Mouse (Mus musculus) embryo, embryonic 11.5 days (tissue): ENCODE data around the gene Slc25a21.
"Not testable (repeated sequence)": the region's sequence is repeated elsewhere in the genome, so short reads cannot be mapped to it uniquely, and the experiment has no call there.

Experiments used
- DNase-seq: peaks from one replicate; pipeline ENCODE4 v3.0.0-alpha.2; 2012; ENCODE audit warnings: low read depth, low spot score

Gene Slc25a21

DNA sequence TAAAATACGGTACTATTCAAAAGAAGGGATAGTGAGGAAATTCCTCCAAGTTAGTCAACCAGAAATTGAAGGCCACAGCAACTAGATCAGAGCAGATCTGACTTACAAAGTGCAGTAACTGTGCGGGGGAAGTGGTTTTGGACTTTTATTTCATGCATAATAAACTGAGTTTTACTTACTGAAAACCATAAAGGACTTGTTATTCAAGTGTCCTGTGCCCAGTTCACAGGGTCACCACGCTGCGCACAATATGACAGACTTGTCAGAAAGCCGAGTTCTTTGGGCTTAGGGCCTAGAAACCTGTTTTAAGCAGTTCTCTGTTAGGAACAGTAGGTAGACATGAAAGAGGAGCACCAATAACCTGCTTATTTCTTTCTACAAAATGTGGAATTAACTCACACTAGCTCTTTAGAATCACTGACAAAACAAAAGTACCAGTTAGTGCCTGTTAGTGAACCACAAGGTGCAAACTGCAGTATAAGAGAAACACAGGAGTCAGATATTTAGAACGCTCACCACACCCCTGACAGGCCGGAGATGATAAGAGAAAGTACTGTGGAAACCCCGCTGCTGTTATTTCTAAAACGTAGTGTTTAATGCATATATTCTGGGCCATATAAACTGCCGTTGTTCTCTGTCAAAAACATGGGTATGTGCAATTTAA lies at the start of gene Slc25a21:
TSS of gene Slc25a21 (minus strand) at position 110 of the 664 bp plus-strand sequence.
- no peak for DNase-seq

DNA sequence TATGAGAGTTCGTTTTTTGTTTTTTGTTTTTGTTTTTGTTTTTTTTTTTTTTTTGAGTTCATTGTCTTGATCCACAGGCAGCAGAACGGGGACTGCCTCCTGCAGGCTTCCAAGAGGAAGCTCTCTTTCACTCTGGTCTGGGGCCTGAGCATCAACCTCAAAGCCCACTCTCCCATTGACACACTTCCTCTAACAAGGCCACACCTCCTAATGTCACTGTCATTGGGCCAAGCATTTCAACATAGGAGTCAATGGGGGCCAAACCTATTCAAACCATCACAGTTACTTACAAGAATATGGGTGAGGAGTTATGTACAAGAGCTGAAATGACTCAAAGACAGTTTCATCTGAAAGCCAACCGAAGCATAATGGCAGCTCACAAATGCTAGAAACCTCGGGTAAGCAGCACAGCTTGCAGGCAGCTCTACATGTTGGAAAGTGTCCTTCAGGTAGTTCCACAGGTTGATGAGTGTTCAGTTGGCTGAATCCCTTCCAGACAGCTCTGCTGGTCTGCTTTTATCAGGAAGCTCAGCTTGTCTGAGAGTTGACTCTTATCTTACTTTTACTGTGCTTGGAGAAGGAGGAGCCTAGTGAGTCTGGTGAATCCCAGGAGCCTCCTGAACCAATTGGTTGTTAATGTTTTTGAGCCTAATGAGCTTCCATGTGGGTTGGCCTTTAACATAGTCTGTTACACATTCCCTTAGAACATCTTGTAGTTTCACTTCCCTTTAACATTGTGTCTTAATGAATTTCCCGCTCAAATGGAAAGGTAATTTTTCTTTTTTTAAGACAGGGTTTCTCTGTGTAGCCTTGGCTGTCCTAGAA lies 46.6 kb upstream of the Slc25a21 start:
- no peak for DNase-seq

DNA sequence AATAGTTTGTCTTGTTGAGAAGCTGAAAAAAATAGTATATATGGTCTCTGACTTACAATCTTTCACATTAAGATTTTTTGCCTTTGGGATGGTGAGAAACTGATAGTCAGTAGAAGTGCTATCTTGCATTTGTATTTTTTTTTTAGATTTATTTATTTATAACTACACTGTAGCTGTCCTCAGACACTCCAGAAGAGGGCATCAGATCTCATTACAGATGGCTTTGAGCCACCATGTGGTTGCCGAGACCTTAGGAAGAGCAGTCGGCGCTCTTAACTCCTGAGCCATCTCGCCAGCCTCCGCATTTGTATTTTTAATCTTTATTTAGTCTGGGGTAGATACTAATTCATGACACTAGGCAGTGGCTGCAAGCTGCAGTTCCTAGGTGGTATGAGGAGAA lies 36.1 kb upstream of the Slc25a21 start:
- no peak for DNase-seq

DNA sequence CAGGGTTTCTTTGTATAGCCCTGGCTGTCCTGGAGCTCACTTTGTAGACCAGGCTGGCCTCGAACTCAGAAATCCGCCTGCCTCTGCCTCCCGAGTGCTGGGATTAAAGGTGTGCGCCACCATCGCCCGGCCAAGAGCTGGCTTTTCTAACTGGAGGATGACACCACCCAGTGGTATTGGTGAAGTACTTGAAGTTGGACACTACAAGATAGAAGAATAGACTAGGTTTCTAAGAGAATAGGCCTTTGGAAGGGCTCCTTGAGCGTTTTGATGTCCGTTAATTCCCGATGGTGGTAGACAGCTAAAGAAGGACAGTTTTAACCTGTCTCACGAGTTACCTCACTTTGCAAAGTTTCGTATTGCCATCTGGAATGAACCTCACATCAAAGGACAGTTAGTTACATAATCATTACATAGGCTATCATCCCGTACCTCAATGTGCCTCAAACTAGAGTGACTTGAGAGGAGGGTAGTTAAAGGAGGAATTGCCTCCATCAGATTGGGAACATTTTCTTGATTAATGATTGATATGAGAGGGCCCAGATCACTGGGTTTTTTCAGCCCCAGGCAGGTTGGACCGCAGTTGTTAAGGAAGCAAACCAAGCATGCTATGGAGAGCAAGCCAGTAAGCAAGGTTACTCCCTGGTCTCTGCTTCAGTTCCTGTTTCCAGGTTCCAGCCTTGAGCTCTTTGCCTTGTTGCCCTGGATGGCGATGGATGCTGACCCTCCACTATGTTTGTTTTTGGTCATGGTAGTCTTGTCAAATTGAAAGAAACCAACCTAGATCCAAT lies 34.0 kb upstream of the Slc25a21 start:
- no peak for DNase-seq

DNA sequence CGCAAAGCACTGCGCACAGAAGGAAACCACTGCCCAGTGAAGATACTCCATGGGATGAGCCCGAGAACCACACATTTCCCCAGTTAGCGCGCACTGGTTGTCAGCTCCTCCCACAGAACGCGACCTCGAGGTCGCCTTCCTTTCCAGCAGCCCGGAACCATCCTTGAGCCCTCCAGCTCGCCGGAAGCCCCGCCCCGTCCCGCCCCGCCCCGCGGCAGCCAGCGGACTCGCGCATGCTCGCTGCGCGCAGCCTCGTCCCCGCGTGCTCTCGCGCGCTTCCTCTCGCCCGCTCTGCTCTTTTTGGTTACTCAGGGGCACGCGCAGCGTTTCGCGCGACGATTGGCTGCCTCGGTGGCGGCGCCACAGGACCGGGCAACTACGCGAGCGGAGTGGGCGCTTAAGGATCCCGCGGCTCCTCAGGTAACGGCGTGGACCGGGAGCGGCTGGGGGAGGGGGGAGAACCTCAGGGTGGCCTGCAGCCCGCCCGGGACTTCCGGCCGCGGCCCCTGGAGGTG lies 33.0 kb upstream of the Slc25a21 start, which contains the start of the genes Prps1l3 and Mipol1:
TSS of gene Prps1l3 (plus strand) at position 221 of the 515 bp plus-strand sequence.
TSS of gene Mipol1 (plus strand) at position 236 of the 515 bp plus-strand sequence.
- DNase-seq = peak; percentile 93

DNA sequence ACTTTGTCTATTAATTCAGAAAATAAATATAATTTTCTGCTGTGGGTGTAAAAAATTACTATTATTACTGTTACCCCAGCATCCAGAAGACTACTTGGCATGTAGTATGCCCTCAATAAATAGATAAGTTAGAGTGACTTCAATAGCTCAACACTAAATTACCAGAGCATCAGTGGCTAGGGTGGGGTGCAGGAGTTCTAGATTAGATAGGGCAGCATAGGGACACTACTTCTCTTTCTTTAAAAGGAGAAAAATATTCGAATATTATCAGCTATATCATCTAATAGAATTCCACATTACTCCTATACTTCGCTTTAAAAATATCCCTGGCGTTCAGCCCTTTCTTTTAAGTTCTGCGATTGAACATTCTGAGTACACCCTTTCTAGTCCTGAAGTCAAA lies 32.4 kb upstream of the Slc25a21 start:
- DNase-seq = no peak

DNA sequence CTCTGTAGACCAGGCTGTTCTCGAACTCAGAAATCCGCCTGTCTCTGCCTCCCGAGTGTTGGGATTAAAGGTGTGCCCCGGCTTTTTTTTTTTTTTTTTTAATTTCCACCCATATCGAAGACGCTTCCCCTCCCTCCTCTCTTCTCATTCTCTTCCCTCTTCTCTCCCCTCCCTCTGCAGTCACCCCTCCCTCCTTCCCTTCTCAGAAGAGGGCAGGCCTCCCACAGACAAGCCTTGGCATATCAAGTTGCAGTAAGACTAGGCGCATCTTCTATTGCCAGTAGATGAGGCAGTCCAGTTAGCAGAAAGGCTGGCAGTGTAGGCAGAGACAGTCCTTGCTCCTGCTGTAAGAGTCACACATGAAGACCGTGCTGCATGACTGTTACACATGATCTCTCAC lies 30.5 kb upstream of the Slc25a21 start:
- no peak for DNase-seq

DNA sequence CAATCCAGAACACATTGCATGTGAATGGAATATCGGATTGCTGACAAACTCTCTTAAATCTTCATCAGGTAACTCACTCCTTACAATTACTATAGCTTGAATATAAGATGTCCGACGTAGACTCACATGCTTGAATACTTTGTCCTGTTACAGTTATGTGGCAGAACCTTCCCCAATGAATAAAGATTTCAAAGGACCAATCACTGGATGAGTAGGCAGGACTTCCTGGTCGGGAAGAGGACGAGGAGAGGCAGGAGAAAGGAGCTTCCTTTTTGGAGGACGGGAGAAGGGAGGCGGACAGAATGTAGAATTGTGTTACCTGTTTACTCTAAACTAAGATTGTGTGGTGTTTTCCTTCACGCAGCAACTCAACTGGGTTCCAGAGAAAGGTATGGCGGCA lies 29.1 kb upstream of the Slc25a21 start:
- DNase-seq = no peak

DNA sequence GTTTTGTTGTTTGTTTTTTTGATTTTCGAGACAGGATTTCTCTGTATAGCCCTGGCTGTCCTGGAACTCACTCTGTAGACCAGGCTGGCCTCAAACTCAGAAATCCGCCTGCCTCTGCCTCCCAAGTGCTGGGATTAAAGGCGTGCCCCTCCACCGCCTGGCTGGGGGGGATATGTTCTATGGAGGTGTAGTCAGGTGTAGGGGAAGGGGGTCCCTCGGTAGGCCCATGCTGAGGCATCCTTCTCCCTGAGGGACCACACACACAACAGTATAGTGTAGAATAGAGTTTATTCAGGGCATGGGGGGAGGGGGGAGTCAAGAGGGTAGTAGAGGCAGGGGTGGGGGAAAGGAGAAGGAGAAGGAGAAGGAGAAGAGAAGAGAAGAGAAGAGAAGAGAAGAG lies 15.2 kb upstream of the Slc25a21 start:
- not testable (repeated sequence) for DNase-seq

DNA sequence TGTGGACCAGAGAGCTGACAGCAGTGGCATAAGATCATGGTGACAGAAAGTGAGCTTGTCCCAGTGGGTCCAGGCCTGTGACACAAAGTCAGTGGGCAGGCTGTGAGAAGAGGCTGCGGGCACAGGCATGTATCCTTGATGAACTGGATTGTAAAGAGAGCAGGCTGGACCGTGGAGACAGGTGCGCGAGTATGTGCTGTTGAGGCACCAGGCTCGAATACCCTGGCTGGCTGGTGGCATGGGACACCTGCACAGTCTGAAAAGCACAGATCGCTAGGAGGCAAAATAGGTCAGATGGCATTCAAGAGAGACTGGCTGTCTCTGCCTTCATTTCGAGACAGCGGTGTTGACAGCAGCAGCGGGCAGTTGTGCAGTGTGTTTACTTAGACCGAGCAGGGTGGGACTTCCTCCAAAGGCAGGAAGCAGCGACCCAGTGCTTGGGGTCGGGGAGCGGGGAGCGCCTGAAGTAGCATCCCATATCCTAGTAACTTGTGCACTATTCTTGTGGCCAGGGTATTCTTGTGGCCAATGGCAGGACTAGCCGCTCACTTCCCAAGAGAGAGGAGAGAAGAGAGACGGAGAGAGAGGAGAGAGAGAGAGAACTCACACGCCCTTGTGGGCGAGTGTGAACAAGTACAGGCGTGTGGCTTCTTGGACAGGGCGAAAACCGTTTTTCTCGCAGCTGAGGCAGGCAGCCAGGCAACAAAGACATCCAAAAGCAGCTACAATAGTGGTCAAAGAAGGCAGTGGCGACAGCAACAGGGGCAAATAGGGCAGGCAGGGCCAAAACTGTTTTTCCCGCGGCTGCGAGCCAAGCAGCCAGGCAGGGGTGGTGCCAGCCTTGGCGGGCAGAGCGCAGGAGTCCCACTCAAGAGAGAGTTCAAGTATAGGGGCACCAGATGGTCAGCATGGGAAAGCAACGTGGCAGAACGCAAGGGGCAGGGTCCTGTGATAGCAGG lies 14.4 kb upstream of the Slc25a21 start:
- DNase-seq = peak; percentile 20

DNA sequence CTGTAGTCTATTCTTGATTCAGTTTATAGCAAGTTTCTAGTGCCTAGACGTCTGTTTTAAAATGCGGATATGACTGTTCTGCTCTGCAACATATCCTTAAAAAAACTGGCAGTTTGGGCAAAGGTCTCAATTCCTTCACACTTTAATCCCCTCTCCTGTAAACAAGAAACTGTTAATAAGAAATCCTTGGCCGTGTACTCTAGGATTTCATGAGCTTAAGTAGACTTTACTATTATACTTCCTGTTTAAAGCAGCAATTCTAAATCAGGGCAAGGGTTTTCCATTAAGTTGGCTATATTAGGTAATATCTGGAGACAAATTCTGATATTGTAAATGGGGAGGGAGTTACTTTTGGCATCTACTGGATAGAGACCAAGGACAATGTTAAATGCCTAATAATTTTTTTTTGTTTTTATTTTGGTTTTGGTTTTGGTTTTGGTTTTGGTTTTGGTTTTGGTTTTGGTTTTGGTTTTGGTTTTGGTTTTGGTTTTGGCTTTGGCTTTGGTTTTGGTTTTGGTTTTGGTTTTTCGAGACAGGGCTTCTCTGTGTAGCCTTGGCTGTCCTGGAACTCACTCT lies 7.1 kb upstream of the Slc25a21 start:
- no peak for DNase-seq

DNA sequence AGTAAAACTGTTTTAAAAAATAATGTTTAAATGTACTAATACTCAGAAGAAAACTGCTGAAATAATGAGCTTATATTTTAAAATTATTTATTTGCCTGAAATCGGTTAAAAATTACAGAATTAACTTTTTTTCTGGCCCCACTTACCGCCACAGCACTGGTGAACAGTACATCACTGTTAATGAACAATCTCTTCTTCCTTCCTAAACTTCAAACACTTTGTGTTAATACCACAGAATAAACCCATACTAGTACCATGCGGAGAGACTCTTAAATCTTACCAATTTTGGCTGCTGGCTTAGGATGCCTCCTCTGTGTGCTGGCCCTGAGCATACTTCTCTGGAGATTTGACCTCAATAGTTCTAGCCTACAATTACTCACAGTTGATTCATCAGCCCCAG lies 4.6 kb upstream of the Slc25a21 start:
- no peak for DNase-seq

DNA sequence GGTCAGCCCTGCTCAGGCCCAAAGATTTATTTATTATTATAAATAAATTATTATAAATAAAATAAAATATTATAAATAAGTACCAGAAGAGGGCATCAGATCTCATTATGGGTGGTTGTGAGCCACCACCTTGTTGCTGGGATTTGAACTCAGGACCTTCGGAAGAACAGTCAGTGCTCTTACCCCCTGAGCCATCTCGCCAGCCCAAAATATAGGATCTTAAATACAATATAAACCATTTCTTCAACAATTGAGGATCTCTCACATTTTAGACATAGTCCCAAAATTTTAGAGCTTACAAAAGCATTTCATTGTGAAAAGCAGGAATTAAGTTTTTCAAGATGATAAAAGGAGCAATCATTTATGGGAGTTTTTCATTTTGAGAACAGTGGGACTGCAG lies 2.2 kb upstream of the Slc25a21 start:
- DNase-seq = no peak

DNA sequence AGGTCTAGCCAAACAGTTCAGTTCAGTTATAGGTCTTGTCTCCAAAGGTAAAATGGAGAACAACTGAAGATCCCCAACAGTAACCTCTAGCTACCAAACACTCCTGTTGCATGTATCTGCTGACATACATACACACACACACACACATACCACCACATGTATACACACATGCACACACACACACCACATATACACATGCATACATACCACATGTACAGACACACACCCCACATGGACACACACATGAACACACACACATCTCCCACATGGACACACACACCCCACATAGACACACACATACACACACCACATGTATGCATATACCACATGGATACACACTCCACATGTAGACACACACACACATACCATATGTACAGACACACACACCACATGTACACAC lies 997 bp upstream of the Slc25a21 start:
- no peak for DNase-seq

DNA sequence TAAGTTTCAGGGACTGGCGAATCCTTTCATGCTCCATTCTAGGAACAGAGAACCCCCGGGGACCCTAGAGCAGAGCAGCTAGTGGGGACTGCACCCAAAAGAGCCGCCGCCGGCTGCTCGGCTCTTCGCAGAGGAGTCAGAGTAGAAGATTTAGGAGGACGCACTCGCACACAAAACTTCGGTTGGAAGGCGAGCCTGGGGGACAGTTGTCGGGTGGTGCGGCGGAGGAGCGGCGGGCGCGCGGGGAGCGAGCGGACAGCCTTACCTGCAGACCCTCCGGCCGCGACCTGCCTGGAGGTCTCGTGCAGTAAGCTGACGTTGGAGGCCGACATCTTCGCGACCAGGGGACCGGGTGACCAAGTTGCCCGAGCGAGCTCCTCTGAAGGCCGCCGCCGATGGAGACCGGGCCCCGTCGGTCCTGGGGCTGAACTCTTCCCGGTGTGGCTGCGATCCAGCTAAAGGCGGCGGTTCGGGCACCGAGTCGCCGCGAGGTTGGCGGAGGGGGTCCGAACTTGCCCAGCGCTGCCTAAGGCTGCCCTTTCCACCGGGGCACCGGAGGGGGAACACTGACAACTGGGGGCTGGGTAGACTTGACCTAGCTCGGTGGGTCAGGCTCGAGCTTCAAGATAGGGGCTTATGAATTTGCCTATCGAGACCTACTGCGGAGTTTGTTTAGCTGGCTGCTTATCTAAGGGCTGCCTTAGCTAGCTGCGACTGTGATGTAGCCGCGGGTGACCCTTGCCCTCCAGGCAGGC lies 487 bp downstream of the Slc25a21 start:
- no peak for DNase-seq

DNA sequence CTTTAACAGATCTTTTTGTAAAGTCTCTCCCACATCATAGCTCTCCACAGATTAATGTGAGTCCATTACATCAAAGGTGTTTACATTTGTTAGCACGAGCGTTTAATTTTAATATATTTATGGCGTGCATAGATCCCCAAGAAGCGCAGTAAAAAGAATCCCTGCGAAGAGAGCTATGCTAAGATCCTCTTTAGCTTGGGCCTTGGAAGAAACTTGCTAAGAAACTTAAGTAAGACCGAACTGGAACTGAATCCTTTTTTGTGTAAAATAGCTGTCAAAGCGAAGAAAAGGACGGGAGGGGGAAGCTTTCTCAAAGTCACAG lies 1.0 kb downstream of the Slc25a21 start:
- DNase-seq = no peak

DNA sequence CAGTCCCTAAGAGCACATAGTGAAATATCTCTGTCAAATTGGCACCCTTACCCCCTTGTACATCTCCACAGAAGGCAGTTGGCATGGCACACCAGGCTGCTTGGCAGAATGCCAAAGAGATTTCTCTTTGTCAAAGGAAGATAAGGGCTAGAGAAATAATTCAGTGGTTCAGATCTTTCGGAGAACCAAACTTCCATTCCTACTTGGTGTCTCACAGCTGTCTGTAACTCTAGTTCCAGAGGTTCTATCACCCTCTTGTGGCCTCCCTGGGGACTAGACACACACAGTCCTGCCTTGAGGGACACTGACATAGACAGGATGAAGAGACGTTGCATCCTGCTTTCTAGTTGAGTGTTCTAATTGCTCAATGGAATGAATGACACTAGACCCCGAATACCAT lies 2.7 kb downstream of the Slc25a21 start:
- DNase-seq = no peak

DNA sequence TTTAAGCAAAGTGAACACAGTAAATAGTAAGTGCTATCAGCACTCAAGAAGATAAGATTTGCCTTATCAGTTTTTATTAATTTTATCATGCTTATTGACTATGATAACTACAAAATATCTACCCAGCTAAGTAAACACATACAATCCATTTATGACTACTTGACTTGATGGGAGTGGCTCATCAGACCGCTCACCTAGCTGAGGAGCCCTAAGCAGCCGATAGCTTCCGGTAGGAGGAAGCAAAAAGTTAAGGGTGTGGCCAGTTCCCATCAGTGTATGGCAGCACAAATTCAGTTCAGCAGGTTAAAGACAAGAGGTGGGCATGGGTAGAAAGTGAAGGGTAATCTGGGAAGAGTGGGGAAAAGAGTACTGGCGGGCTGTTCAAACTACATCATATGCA lies 10.2 kb downstream of the Slc25a21 start:
- no peak for DNase-seq

DNA sequence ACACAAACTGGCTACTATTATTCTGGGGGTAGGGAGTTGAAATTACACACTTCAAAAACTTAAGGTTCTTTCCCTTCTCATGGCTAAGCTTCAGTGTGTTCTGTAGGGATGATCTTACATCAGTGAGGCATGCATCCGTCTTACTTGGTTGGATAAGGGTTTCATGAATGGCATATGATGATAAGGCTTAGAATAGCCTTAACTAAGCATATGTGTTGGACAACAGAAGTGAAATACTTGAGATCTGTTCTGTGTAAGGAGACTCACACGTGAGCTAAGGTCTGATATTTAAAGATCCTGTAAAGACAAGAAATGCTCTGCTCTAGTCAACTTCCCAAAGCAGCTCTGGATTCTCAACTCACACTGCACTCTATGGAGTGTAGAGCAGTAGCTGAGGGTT lies 11.1 kb downstream of the Slc25a21 start:
- DNase-seq = no peak

DNA sequence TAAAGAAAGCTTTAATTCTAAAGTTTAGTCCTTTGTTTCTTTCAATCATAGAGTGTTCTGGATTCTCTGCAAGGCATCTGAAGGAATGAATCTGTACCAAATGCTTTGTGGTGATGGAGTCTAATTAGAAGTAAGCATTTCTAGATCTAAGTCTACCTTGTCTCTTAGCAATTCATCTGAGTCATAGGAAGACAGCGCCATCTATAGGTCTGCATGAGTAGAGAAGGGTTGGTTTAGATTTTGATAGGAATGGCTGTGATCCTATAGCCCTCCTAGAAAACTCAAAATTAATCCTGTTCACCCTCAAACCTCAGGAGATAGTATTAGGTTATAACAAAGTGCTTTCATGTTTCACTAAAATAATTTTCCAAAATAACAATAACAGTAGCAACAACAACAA lies 11.8 kb downstream of the Slc25a21 start:
- DNase-seq = no peak
